Mouse (Mus musculus): ENCODE results near the gene Kcnh3.

Gene Kcnh3

DNA sequence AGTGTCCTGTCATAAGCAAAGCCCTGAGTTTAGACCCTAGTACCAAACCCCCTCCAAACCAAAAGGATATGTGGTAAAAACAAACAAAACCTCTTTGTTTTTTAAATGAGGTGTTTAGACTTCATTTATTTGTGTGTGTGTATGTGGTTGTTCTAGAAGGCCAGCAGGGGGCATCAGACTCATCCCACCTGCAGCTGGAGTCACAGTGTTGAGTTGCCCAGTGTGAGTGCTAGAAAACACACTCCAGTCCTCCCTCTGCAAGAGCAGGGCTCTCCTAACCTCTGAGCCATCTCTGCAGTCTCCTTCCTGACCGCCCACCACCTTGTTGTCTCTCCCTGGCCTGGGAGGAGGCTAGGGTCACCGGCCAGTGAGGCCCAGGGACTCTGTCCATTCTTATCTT lies 9.7 kb upstream of the Kcnh3 start:
- Histone ChIP-seq H3K4me3 (replicated peaks; ENCODE audit: low read length) (no peak overlapping the region), H3K27me3 (ENCODE audit: insufficient read depth, low read length) (no peaks in the 10 kb centered on the region), H3K36me3 (ENCODE audit: insufficient read depth, low read length) (peaks cover 33% of the 10 kb centered on the region), H3K4me1 (replicated peaks; ENCODE audit: low read depth, low read length) (peaks cover 79% of the 10 kb centered on the region), H3K9me3 (ENCODE audit: low read length) (no peaks in the 10 kb centered on the region)
- TF ChIP-seq CTCF (conservative IDR thresholded peaks at IDR 0.05; ENCODE audit: low read length) = peak; percentile 55
- no peak for TF ChIP-seq POU5F1 (IDR thresholded peaks at IDR 0.05; ENCODE audit: borderline replicate concordance, low read length)
- no peak for TF ChIP-seq NANOG (IDR thresholded peaks at IDR 0.05; ENCODE audit: borderline replicate concordance, low read length)

DNA sequence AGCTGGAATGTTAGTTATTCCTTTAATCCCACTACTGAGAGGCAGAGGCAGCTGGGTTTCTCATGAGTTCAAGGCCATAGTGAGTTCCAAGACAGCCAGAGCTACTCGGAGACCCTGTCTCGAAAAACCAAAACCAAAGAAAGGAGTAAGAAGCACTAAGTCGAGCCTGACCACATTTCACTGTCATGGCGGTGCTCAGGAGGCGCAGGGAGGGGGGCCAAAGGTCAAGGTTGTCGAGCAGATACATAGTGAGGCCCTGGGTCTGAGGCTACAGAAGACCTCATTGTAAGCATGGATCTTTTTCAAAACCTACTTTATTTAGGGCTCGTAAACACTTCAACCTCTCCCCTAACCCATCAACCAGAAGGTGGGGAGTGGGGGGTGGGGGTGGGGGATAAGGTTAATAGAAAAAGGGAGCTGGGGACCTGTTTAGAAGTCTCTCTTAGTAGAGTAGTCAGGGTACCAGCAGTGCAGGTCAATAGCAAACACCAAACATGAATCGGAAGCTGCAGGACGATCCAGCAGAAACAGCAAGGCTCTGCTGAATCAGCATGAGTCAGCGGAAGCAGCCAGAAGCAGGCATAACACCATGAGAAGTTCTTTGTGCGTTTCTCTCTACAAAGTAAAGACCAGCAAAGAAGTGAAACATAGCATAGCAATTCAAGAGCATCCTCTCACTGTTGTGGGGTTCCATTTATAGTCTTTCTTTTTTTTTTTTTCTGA lies 8.8 kb upstream of the Kcnh3 start:
- H3K36me3 ChIP-seq (ENCODE audit: insufficient read depth, low read length) = peaks cover 23% of the 10 kb centered on the region
- no peak overlapping the region for H3K4me3 ChIP-seq (replicated peaks; ENCODE audit: low read length)
- peaks cover 81% of the 10 kb centered on the region for H3K4me1 ChIP-seq (replicated peaks; ENCODE audit: low read depth, low read length)
- no peak for TF ChIP-seq POU5F1 (IDR thresholded peaks at IDR 0.05; ENCODE audit: borderline replicate concordance, low read length)
- no peak for TF ChIP-seq NANOG (IDR thresholded peaks at IDR 0.05; ENCODE audit: borderline replicate concordance, low read length)
- no peak for TF ChIP-seq CTCF (conservative IDR thresholded peaks at IDR 0.05; ENCODE audit: low read length)
- H3K9me3 ChIP-seq (ENCODE audit: low read length) = no peaks in the 10 kb centered on the region
- no peaks in the 10 kb centered on the region; the same call in 1 of the 2 replicates for H3K27me3 ChIP-seq (ENCODE audit: insufficient read depth, low read length)

- peaks cover 11% of the 10 kb centered on the region for H3K27me3 ChIP-seq (ENCODE audit: insufficient read depth, low read length)
- TF ChIP-seq POU5F1 (IDR thresholded peaks at IDR 0.05; ENCODE audit: borderline replicate concordance, low read length) (no peak), CTCF (conservative IDR thresholded peaks at IDR 0.05; ENCODE audit: low read length) (no peak), NANOG (IDR thresholded peaks at IDR 0.05; ENCODE audit: borderline replicate concordance, low read length) (no peak)
- H3K36me3 ChIP-seq (ENCODE audit: insufficient read depth, low read length) = peaks cover 7% of the 10 kb centered on the region
- no peak overlapping the region for H3K4me3 ChIP-seq (replicated peaks; ENCODE audit: low read length)
- H3K4me1 ChIP-seq (replicated peaks; ENCODE audit: low read depth, low read length) = peaks cover 81% of the 10 kb centered on the region
- H3K9me3 ChIP-seq (ENCODE audit: low read length) = no peaks in the 10 kb centered on the region
Measured at GRCm38 (mm10) chr15:99217630-99218029, 7.0 kb upstream of the Kcnh3 start.

- peaks cover 85% of the 10 kb centered on the region for H3K4me1 ChIP-seq (replicated peaks; ENCODE audit: low read depth, low read length)
- TF ChIP-seq POU5F1 (IDR thresholded peaks at IDR 0.05; ENCODE audit: borderline replicate concordance, low read length) (no peak), CTCF (conservative IDR thresholded peaks at IDR 0.05; ENCODE audit: low read length) (no peak), NANOG (IDR thresholded peaks at IDR 0.05; ENCODE audit: borderline replicate concordance, low read length) (no peak)
- H3K36me3 ChIP-seq (ENCODE audit: insufficient read depth, low read length) = no peaks in the 10 kb centered on the region
- no peaks in the 10 kb centered on the region for H3K9me3 ChIP-seq (ENCODE audit: low read length)
- peak overlapping the region; percentile 32; the same call in 1 of the 2 replicates for H3K4me3 ChIP-seq (replicated peaks; ENCODE audit: low read length)
- peaks cover 48% of the 10 kb centered on the region for H3K27me3 ChIP-seq (ENCODE audit: insufficient read depth, low read length)
Measured at GRCm38 (mm10) chr15:99221315-99221952, 3.2 kb upstream of the Kcnh3 start.

- TF ChIP-seq CTCF (conservative IDR thresholded peaks at IDR 0.05; ENCODE audit: low read length) = no peak
- TF ChIP-seq POU5F1 (IDR thresholded peaks at IDR 0.05; ENCODE audit: borderline replicate concordance, low read length) = no peak
- no peak for TF ChIP-seq NANOG (IDR thresholded peaks at IDR 0.05; ENCODE audit: borderline replicate concordance, low read length)
- Histone ChIP-seq H3K4me3 (replicated peaks; ENCODE audit: low read length) (peak overlapping the region; percentile 82), H3K9me3 (ENCODE audit: low read length) (no peaks in the 10 kb centered on the region), H3K4me1 (replicated peaks; ENCODE audit: low read depth, low read length) (peaks cover 88% of the 10 kb centered on the region), H3K36me3 (ENCODE audit: insufficient read depth, low read length) (no peaks in the 10 kb centered on the region; the same call in 1 of the 2 replicates), H3K27me3 (ENCODE audit: insufficient read depth, low read length) (peaks cover 64% of the 10 kb centered on the region)
Measured at GRCm38 (mm10) chr15:99222794-99223584, 1.7 kb upstream of the Kcnh3 start.

DNA sequence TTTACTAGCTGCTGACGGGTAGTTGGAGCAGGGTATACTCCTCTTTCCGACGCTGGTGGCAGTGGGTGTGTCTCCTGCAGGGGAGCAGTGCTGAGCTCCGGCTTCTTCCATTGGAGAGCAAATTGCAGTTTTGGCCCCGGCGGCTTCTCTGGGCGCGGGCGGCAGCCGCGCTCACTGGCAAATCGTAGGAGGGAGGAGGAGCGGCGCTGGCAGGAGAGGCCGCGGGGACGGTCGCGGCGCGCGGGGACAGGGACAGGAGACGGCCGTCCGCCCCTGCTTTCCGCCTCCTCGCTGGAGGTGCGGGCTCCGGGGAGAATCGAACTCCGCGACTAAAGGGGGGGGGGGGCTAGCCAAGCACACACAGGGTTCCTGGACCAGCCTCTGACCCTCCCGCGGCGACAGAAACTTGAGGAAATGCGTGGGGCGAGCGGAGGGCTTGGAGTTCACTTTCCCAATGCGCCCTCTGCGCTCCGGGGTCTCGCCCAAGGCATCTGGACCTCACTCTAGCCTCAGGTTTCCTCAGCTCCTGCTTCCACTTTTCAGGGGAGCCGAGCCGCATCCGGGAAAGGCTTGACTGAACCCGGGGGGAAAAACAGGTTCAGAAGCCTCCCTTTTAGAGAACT lies 965 bp upstream of the Kcnh3 start:
- TF ChIP-seq POU5F1 (IDR thresholded peaks at IDR 0.05; ENCODE audit: borderline replicate concordance, low read length) (no peak), NANOG (IDR thresholded peaks at IDR 0.05; ENCODE audit: borderline replicate concordance, low read length) (no peak), CTCF (conservative IDR thresholded peaks at IDR 0.05; ENCODE audit: low read length) (no peak)
- Histone ChIP-seq H3K4me3 (replicated peaks; ENCODE audit: low read length) (peak overlapping the region; percentile 82), H3K36me3 (ENCODE audit: insufficient read depth, low read length) (peaks cover 4% of the 10 kb centered on the region; the same call in 1 of the 2 replicates), H3K27me3 (ENCODE audit: insufficient read depth, low read length) (peaks cover 71% of the 10 kb centered on the region), H3K4me1 (replicated peaks; ENCODE audit: low read depth, low read length) (peaks cover 89% of the 10 kb centered on the region), H3K9me3 (ENCODE audit: low read length) (no peaks in the 10 kb centered on the region)

DNA sequence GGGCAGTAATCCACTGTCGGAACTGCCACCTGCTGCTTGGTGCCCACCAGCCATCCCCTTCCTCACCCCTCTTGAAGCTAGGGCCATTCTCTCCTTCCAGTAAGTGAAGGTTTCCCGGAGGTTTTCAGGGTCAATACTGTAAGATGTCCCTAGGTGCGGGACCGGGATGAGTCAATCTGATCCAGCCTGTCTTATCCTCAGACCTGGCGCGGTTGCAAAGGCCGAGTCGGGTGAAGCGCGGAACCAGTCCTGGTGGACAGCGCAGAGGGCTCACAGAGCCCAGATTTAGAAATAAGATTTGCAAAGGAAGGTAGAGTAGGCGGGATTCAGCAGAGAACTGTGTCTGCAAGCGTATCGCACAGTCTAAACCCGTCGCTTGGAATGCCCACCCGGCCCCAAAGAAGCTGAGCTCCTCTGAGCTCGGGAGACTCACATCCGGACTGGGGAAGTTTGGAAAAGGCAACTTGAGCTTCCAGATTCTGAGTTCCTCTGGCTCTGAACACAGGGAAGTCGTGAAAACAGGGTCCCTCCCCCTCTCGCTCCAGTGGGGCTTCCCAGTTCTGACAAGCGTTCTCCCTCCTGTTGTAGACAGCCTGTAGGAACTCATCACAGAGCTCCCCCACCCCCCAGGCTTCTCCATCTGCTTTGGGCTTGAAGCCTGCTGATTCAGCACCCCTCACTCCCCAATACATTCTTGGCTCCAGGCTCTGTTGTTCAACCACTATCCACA lies 585 bp downstream of the Kcnh3 start:
- Histone ChIP-seq H3K9me3 (ENCODE audit: low read length) (no peaks in the 10 kb centered on the region), H3K36me3 (ENCODE audit: insufficient read depth, low read length) (peaks cover 12% of the 10 kb centered on the region; the same call in 1 of the 2 replicates)
- no peak for TF ChIP-seq CTCF (conservative IDR thresholded peaks at IDR 0.05; ENCODE audit: low read length)
- no peak for TF ChIP-seq POU5F1 (IDR thresholded peaks at IDR 0.05; ENCODE audit: borderline replicate concordance, low read length)
- no peak for TF ChIP-seq NANOG (IDR thresholded peaks at IDR 0.05; ENCODE audit: borderline replicate concordance, low read length)

More for the DNA sequence above, 585 bp downstream of the Kcnh3 start:
- Histone ChIP-seq H3K4me3 (replicated peaks; ENCODE audit: low read length) (peak overlapping the region; percentile 82), H3K27me3 (ENCODE audit: insufficient read depth, low read length) (peaks cover 86% of the 10 kb centered on the region), H3K4me1 (replicated peaks; ENCODE audit: low read depth, low read length) (peaks cover 92% of the 10 kb centered on the region)

Data from E14TG2a.4 (cell line).